Mouse (Mus musculus) layer of hippocampus, adult 8-10 months (tissue): ENCODE measurements at regions not wholly inside any gene's neighbourhood (a gene's known extent, or its start where the extent isn't known, plus 50 kb on each side); places are given as distances from the start of the nearest gene placed in this dataset.
A peak's percentile ranks its signal among the peaks of the same experiment; 100 is the strongest.
"Not testable (repeated sequence)": the region's sequence is repeated elsewhere in the genome, so short reads cannot be mapped to it uniquely, and the experiment has no call there.

ENCODE experiments used
- DNase-seq, 2 experiments: peaks; one replicate each; pipeline ENCODE4 v3.0.0; 2022; ENCODE audit warnings: low spot score in 2 of 2

GRCm38 (mm10) chr13:16476515-16476914 is 464.9 kb downstream of the Inhba start:
- DNase-seq: no peak

- no peak for DNase-seq
These were observed 475.6 kb downstream of the Inhba start for GRCm38 (mm10) chr13:16487292-16487691.

GRCm38 (mm10) chr13:16490680-16491079 is 479.0 kb downstream of the Inhba start:
- DNase-seq: not testable (repeated sequence)

GRCm38 (mm10) chr13:16498052-16498451 is 486.4 kb downstream of the Inhba start:
- no peak for DNase-seq

- no peak for DNase-seq
These were observed 501.2 kb downstream of the Inhba start for GRCm38 (mm10) chr13:16512876-16513275.

- no peak for DNase-seq
These were observed 503.5 kb downstream of the Inhba start for GRCm38 (mm10) chr13:16515195-16515594.

- peak in 1 of 2 experiments; percentile 11 for DNase-seq
These were observed 517.4 kb downstream of the Inhba start for GRCm38 (mm10) chr13:16529036-16529435.

GRCm38 (mm10) chr13:16543771-16544170 is 532.1 kb downstream of the Inhba start:
- peak; percentile 9 to 21 for DNase-seq

GRCm38 (mm10) chr13:16550060-16550459 is 538.4 kb downstream of the Inhba start:
- no peak for DNase-seq

- DNase-seq: no peak
These were observed 553.3 kb downstream of the Inhba start for GRCm38 (mm10) chr13:16564988-16565387.

- peak; percentile 28 to 57 for DNase-seq
These were observed 562.4 kb downstream of the Inhba start for GRCm38 (mm10) chr13:16574069-16574468.

- no peak for DNase-seq
These were observed 574.6 kb downstream of the Inhba start for GRCm38 (mm10) chr13:16586286-16586685.

GRCm38 (mm10) chr13:16619755-16620154 is 608.1 kb downstream of the Inhba start:
- no peak for DNase-seq

- DNase-seq: no peak
These were observed 614.9 kb downstream of the Inhba start for GRCm38 (mm10) chr13:16626584-16626983.

- no peak for DNase-seq
These were observed 621.9 kb downstream of the Inhba start for GRCm38 (mm10) chr13:16633445-16634092.

GRCm38 (mm10) chr13:16636251-16636650 is 624.6 kb downstream of the Inhba start:
- no peak for DNase-seq

GRCm38 (mm10) chr13:16641611-16642449 is 630.2 kb downstream of the Inhba start:
- no peak for DNase-seq

GRCm38 (mm10) chr13:16642450-16642994 is 630.9 kb downstream of the Inhba start:
- DNase-seq: peak; percentile 51 to 70

GRCm38 (mm10) chr13:16645311-16645710 is 633.7 kb downstream of the Inhba start:
- DNase-seq: peak; percentile 60 to 71

- peak; percentile 42 to 44 for DNase-seq
These were observed 634.4 kb downstream of the Inhba start for GRCm38 (mm10) chr13:16646056-16646455.

GRCm38 (mm10) chr13:16646649-16647048 is 635.0 kb downstream of the Inhba start:
- no peak for DNase-seq

GRCm38 (mm10) chr13:16656110-16656509 is 644.5 kb downstream of the Inhba start:
- peak; percentile 57 to 58 for DNase-seq
